Mouse (Mus musculus): ENCODE results near the gene Pcsk5.

Pcsk5 gene

GRCm38 (mm10) chr19:17837471-17837859 is at the start of gene Pcsk5:
Gene Pcsk5 (minus strand): TSS chr19:17837632.
- DNase-seq, result peak; percentile 55

GRCm38 (mm10) chr19:17875804-17876203 is 38.4 kb upstream of the Pcsk5 start:
- no peak for DNase-seq

- no peak for DNase-seq
Observed at GRCm38 (mm10) chr19:17874388-17874787, 37.0 kb upstream of the Pcsk5 start.

- no peak for DNase-seq
Observed at GRCm38 (mm10) chr19:17873755-17874154, 36.3 kb upstream of the Pcsk5 start.

- DNase-seq, result no peak
Observed at GRCm38 (mm10) chr19:17866317-17866891, 29.0 kb upstream of the Pcsk5 start.

GRCm38 (mm10) chr19:17860351-17861014 is 23.1 kb upstream of the Pcsk5 start:
- DNase-seq, result no peak

- no peak for DNase-seq
Observed at GRCm38 (mm10) chr19:17856741-17857140, 19.3 kb upstream of the Pcsk5 start.

GRCm38 (mm10) chr19:17848417-17848816 is 11.0 kb upstream of the Pcsk5 start:
- no peak for DNase-seq

- DNase-seq, result no peak
Observed at GRCm38 (mm10) chr19:17845967-17846366, 8.5 kb upstream of the Pcsk5 start.

GRCm38 (mm10) chr19:17841586-17841985 is 4.2 kb upstream of the Pcsk5 start:
- no peak for DNase-seq

- no peak for DNase-seq
Observed at GRCm38 (mm10) chr19:17839856-17840255, 2.4 kb upstream of the Pcsk5 start.

GRCm38 (mm10) chr19:17836566-17837470 is 614 bp downstream of the Pcsk5 start:
- DNase-seq, result peak; percentile 18

GRCm38 (mm10) chr19:17835681-17836565 is 1.5 kb downstream of the Pcsk5 start:
- peak; percentile 6 for DNase-seq

- no peak for DNase-seq
Observed at GRCm38 (mm10) chr19:17834894-17835293, 2.5 kb downstream of the Pcsk5 start.

GRCm38 (mm10) chr19:17831376-17831775 is 6.1 kb downstream of the Pcsk5 start:
- DNase-seq, result no peak

GRCm38 (mm10) chr19:17828414-17828813 is 9.0 kb downstream of the Pcsk5 start:
- no peak for DNase-seq

- DNase-seq, result no peak
Observed at GRCm38 (mm10) chr19:17826694-17827093, 10.7 kb downstream of the Pcsk5 start.

- DNase-seq, result no peak
Observed at GRCm38 (mm10) chr19:17820046-17820445, 17.4 kb downstream of the Pcsk5 start.

GRCm38 (mm10) chr19:17819081-17819480 is 18.4 kb downstream of the Pcsk5 start:
- peak; percentile 25 for DNase-seq

GRCm38 (mm10) chr19:17815062-17815461 is 22.4 kb downstream of the Pcsk5 start:
- no peak for DNase-seq

GRCm38 (mm10) chr19:17813449-17813990 is 23.9 kb downstream of the Pcsk5 start:
- no peak for DNase-seq

- no peak for DNase-seq
Observed at GRCm38 (mm10) chr19:17812661-17813060, 24.8 kb downstream of the Pcsk5 start.
